Mouse (Mus musculus) midbrain, embryonic 13.5 days (tissue): ENCODE results near the gene Col6a5. TPM values are rescaled to one million over a fixed set of nuclear protein-coding genes. Genes with fewer than 3 reads are reported as not detected.

Experiments
- ATAC-seq: fragments of 200-750 bp; cut with Nextera tagmentation; 2 replicates; pipeline ENCODE4 v1.8.0; 2017; ENCODE audit warnings: mild to moderate bottlenecking, moderate TSS enrichment, moderate library complexity
- H3K27ac ChIP-seq: fragments of 300-500 bp; sonication (generic); 2 replicates; pipeline ENCODE4 v1.5.1; 2015; ENCODE audit warnings: inconsistent platforms, mild to moderate bottlenecking, moderate library complexity
- H3K27me3 ChIP-seq: fragments of 300-500 bp; sonication (generic); 2 replicates; pipeline ENCODE4 v1.6.1; 2015; ENCODE audit warnings: mild to moderate bottlenecking, inconsistent platforms
- H3K36me3 ChIP-seq: fragments of 300-500 bp; sonication (generic); 2 replicates; pipeline ENCODE4 v1.6.1; 2015; ENCODE audit warnings: mild to moderate bottlenecking, inconsistent platforms
- H3K4me1 ChIP-seq: fragments of 300-500 bp; sonication (generic); replicated peaks from 2 replicates; pipeline ENCODE4 v1.6.1; 2015; ENCODE audit warnings: inconsistent platforms
- H3K4me2 ChIP-seq: fragments of 300-500 bp; sonication (generic); replicated peaks from 2 replicates; pipeline ENCODE4 v1.6.1; 2015; ENCODE audit warnings: moderate library complexity, mild to moderate bottlenecking, inconsistent platforms
- H3K4me3 ChIP-seq: fragments of 300-500 bp; sonication (generic); replicated peaks from 2 replicates; pipeline ENCODE4 v1.5.1; 2015; ENCODE audit warnings: mild to moderate bottlenecking, inconsistent platforms
- H3K9ac ChIP-seq: fragments of 300-500 bp; sonication (generic); replicated peaks from 2 replicates; pipeline ENCODE4 v1.6.1; 2015; ENCODE audit warnings: mild to moderate bottlenecking, inconsistent platforms
- H3K9me3 ChIP-seq: fragments of 300-500 bp; sonication (generic); 2 replicates; pipeline ENCODE4 v1.6.1; 2016; ENCODE audit warnings: mild to moderate bottlenecking, inconsistent platforms
- WGBS: fragments of 180-500 bp; shearing (Covaris S2); methylation state at CpG from one replicate; pipeline ENCODE4 v1.1.7; 2015; 5-methylcytosine and 5-hydroxymethylcytosine counted together
- polyA plus RNA-seq: library from polyadenylated mRNA; unstranded; fragments of >200 nt; fragmentation: Nextera tagmentation; extraction: Ambion mirVana; gene quantifications from 2 replicates; pipeline ENCODE4 v1.2.1, GENCODE M21; 2015

The Col6a5 gene
- polyA plus RNA-seq, 1 experiment from 2014 or later, result 0.09 TPM

- Histone ChIP-seq H3K4me2 (no peak overlapping the region), H3K9ac (no peak overlapping the region), H3K9me3 (no peaks in the 10 kb centered on the region), H3K36me3 (no peaks in the 10 kb centered on the region), H3K27me3 (no peaks in the 10 kb centered on the region), H3K4me1 (no peaks in the 10 kb centered on the region), H3K27ac (no peak overlapping the region), H3K4me3 (no peak overlapping the region)
- WGBS, result 85% methylated on average over 5 of the region's 5 CpGs
- ATAC-seq, result no peak
These were observed 10.5 kb upstream of the Col6a5 start for GRCm38 (mm10) chr9:105970901-105971300.

DNA sequence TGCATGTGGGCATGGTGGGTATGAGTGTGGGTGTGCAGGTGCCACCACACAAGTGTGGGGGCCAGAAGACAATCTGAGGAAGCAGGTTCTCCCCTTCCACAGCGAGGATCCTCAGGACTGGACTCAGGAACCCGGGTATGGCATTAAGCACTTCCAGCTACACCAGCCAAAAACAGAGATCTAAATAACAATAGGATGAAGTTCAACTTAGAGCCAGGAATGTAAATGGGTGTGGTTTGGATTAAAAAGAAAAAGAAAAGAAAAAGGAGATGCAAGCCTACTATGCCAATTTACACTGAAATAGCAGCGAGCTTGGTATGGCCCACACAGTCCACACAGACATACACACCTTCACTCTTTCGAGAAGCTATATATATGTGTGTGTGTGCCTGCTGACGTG lies 7.5 kb upstream of the Col6a5 start:
- H3K36me3 ChIP-seq, result no peaks in the 10 kb centered on the region
- H3K4me1 ChIP-seq, result no peaks in the 10 kb centered on the region
- H3K9me3 ChIP-seq, result no peaks in the 10 kb centered on the region
- no peaks in the 10 kb centered on the region for H3K27me3 ChIP-seq
- H3K4me3 ChIP-seq, result no peak overlapping the region
- no peak for ATAC-seq
- no peak overlapping the region for H3K27ac ChIP-seq
- H3K4me2 ChIP-seq, result no peak overlapping the region
- H3K9ac ChIP-seq, result no peak overlapping the region
- WGBS, result 74% methylated on average over 5 of the region's 5 CpGs

DNA sequence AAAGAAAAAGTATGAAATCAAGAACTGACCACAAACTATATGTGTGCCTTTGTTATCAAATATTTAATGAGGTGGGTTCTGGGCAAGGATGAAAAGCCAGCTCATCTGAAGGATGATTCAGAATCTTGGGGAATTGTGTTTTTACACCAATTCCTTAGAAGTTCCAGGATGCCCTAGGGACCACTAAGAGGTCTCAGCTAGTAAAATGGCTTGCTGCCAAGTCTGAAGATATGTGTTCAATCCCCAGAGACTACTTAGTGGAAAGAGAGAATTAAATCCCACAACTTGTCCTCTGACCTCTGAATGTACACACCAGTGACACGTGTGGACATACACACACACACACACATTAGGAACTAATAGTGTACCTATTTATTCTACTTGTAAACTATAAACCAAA lies 1.3 kb downstream of the Col6a5 start:
- H3K4me2 ChIP-seq, result no peak overlapping the region
- no peaks in the 10 kb centered on the region for H3K27me3 ChIP-seq
- no peaks in the 10 kb centered on the region for H3K9me3 ChIP-seq
- no peak overlapping the region for H3K27ac ChIP-seq
- no peak for ATAC-seq
- H3K9ac ChIP-seq, result no peak overlapping the region
- H3K36me3 ChIP-seq, result no peaks in the 10 kb centered on the region
- no peaks in the 10 kb centered on the region; the same call in 1 of the 2 replicates for H3K4me1 ChIP-seq
- 78% methylated on average over 1 of the region's 1 CpGs for WGBS
- H3K4me3 ChIP-seq, result no peak overlapping the region

- Histone ChIP-seq H3K4me3 (no peak overlapping the region), H3K4me1 (no peaks in the 10 kb centered on the region), H3K4me2 (no peak overlapping the region), H3K27me3 (no peaks in the 10 kb centered on the region), H3K27ac (no peak overlapping the region), H3K9ac (no peak overlapping the region), H3K9me3 (no peaks in the 10 kb centered on the region), H3K36me3 (no peaks in the 10 kb centered on the region)
- peak; percentile 48; the same call in 1 of the 2 replicates for ATAC-seq
- WGBS, result 72% methylated on average over 1 of the region's 1 CpGs
These were observed 10.7 kb downstream of the Col6a5 start for GRCm38 (mm10) chr9:105949755-105950154.

DNA sequence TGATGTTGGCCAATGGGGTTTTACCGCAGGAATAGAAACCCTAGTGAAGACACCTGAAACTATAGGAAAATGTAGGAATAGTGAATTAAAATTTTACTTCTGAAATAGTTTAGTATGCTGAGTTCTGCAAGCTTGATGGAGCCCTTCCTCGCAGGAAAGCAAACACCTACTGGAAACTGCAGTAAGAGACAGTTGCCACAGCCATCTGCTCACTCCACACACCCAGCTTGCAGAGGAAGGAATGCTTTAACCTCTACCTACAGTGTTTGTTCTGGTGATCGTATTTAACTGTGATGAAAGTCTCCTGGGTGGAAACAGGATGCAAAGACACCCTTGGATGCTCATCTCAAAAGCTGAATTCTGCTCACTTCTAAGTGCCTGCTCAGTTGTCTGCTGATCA lies 12.9 kb downstream of the Col6a5 start:
- no peaks in the 10 kb centered on the region for H3K4me1 ChIP-seq
- no peak overlapping the region for H3K4me3 ChIP-seq
- H3K36me3 ChIP-seq, result no peaks in the 10 kb centered on the region
- H3K9ac ChIP-seq, result no peak overlapping the region
- 79% methylated on average over 3 of the region's 3 CpGs for WGBS
- no peak for ATAC-seq
- no peaks in the 10 kb centered on the region for H3K27me3 ChIP-seq
- H3K27ac ChIP-seq, result no peak overlapping the region
- H3K4me2 ChIP-seq, result no peak overlapping the region
- no peaks in the 10 kb centered on the region for H3K9me3 ChIP-seq

GRCm38 (mm10) chr9:105933816-105934215 lies 26.6 kb downstream of the Col6a5 start:
- no peaks in the 10 kb centered on the region for H3K36me3 ChIP-seq
- ATAC-seq, result no peak
- H3K4me1 ChIP-seq, result no peaks in the 10 kb centered on the region
- no peak overlapping the region for H3K4me3 ChIP-seq
- H3K4me2 ChIP-seq, result no peak overlapping the region
- no peaks in the 10 kb centered on the region for H3K27me3 ChIP-seq
- 80% methylated on average over 6 of the region's 6 CpGs for WGBS
- H3K9ac ChIP-seq, result no peak overlapping the region
- H3K27ac ChIP-seq, result no peak overlapping the region
- H3K9me3 ChIP-seq, result no peaks in the 10 kb centered on the region

DNA sequence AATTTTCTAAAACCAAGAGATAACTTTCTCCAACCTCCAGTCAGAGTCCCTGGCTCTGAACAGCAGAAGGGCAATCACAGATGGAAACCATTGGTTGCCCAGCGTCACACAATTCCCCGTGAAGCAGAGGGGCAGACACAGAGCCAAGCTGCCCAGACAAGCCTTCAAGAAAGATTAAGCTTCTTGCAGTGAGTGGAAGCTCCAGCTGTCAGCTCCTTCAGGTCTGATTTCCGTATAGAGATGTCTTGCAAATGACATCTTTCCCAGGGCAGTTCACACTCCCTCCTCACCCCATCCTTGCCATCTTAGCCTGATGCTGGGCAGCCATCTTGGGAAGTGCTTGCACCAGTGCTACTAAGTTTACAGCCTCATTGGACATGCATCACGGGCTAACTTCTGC lies 31.2 kb downstream of the Col6a5 start:
- Histone ChIP-seq H3K4me2 (no peak overlapping the region), H3K9ac (no peak overlapping the region), H3K4me1 (no peaks in the 10 kb centered on the region), H3K27ac (no peak overlapping the region), H3K9me3 (no peaks in the 10 kb centered on the region), H3K4me3 (no peak overlapping the region), H3K27me3 (no peaks in the 10 kb centered on the region), H3K36me3 (no peaks in the 10 kb centered on the region)
- WGBS, result 72% methylated on average over 4 of the region's 4 CpGs
- ATAC-seq, result no peak

DNA sequence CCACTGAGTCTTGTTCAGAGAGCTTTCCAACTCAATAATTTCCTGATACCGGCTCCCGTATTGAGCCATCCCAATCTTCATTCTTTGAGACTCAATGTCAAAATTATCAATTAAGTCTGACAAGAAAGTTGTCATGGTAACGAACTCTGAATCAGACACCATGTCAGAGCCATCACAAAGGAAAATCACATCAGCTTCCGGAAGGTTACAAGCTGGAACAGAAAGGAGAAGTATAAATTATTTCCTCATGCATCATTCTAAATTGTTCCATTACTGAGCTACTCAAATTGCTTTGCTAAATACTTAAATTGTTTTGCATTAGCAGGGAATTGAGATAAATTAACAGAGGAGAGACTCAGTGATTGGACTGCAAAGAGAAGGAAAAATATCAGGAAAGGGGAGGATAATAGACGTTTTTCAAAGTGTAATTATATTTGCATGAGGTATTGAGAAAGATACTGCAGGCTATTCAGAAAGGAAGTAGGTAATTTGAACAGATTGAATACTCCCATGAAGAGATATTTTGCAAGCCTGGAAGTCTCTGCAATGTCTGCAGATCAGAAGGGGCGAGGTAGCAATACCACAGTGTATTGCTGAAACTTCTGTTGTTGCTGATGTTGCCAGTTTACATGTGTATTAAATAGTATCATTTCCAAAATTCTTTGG lies 31.9 kb downstream of the Col6a5 start:
- Histone ChIP-seq H3K9me3 (no peaks in the 10 kb centered on the region), H3K4me2 (no peak overlapping the region), H3K9ac (no peak overlapping the region), H3K36me3 (no peaks in the 10 kb centered on the region), H3K27me3 (no peaks in the 10 kb centered on the region), H3K4me3 (no peak overlapping the region), H3K4me1 (no peaks in the 10 kb centered on the region), H3K27ac (no peak overlapping the region)
- WGBS, result 51% methylated on average over 6 of the region's 6 CpGs
- ATAC-seq, result no peak

DNA sequence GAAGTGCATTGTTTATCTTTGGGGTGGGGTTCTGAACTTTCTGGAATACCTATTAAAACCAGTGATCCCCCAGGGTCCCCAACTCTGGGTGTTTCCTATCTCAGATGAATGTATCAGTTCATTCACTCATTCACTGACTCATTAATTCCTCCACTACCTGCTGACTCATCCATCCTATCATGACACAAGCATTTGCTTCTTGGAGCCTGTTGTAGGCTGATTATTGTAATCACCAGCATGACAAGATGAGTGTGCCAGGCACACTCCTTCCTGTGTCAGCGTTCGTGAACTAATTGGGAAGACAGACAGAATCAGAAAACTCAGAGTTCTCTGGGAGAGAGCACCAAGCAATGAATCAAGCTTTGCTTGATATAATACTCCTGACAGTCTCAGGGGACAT lies 36.8 kb downstream of the Col6a5 start:
- no peaks in the 10 kb centered on the region for H3K9me3 ChIP-seq
- no peaks in the 10 kb centered on the region for H3K4me1 ChIP-seq
- no peak overlapping the region for H3K4me2 ChIP-seq
- no peak overlapping the region for H3K27ac ChIP-seq
- H3K9ac ChIP-seq, result no peak overlapping the region
- 86% methylated on average over 2 of the region's 2 CpGs for WGBS
- no peaks in the 10 kb centered on the region for H3K27me3 ChIP-seq
- H3K4me3 ChIP-seq, result no peak overlapping the region
- ATAC-seq, result no peak
- H3K36me3 ChIP-seq, result no peaks in the 10 kb centered on the region

- 33% methylated on average over 4 of the region's 4 CpGs for WGBS
- no peak overlapping the region for H3K27ac ChIP-seq
- ATAC-seq, result no peak
These were observed 45.3 kb downstream of the Col6a5 start for GRCm38 (mm10) chr9:105915186-105915585.

DNA sequence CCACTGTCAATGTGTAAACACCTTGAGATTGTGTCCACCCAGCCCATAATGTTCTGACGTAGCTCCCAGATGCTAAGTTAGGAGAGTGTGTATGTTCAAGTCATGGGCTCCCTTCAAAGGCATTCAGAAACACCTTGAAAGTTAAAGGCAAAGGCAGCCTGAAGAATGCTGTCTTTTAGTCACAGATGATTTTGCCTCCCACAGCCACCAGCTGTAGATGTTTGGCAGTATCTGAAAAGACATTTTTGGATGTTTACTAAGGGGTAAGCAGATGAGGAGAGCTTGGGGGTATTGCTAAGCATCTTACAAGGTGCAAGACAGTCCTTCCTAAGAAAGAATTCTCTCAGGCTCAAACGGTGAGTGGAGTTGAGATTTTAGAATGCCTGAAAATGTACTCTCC lies 50.3 kb downstream of the Col6a5 start:
- Histone ChIP-seq H3K4me3 (no peak overlapping the region), H3K4me2 (no peak overlapping the region), H3K27me3 (no peaks in the 10 kb centered on the region), H3K36me3 (no peaks in the 10 kb centered on the region), H3K9me3 (no peaks in the 10 kb centered on the region), H3K9ac (no peak overlapping the region), H3K27ac (no peak overlapping the region), H3K4me1 (no peaks in the 10 kb centered on the region)
- no peak for ATAC-seq
- WGBS, result 90% methylated on average over 2 of the region's 2 CpGs

More at GRCm38 (mm10) chr9:105915186-105915585, 45.3 kb downstream of the Col6a5 start:
- Histone ChIP-seq H3K27me3 (no peaks in the 10 kb centered on the region), H3K9ac (no peak overlapping the region), H3K36me3 (no peaks in the 10 kb centered on the region), H3K4me2 (no peak overlapping the region), H3K4me1 (no peaks in the 10 kb centered on the region), H3K9me3 (no peaks in the 10 kb centered on the region), H3K4me3 (no peak overlapping the region)

DNA sequence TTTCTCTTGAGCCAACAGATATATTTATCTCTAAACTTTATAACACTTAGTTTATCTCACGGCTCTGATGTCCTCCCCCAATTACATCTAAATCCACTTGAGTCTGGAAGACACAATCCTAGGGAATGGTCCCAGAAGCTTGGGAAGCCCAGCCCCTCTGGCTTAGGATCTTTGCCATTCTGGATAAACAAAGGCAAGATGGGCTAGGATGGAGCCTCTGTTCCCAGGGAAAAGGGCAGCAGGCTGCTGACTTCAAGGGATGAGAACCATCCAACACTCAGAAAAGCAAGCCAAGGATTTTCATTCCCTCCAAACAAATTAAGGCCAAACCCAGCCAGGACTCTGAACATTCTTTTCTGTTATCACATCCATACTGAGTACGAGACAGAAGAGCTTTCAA lies 51.1 kb downstream of the Col6a5 start:
- H3K9ac ChIP-seq, result no peak overlapping the region
- H3K9me3 ChIP-seq, result no peaks in the 10 kb centered on the region
- H3K4me2 ChIP-seq, result no peak overlapping the region
- H3K36me3 ChIP-seq, result no peaks in the 10 kb centered on the region
- no peak overlapping the region for H3K27ac ChIP-seq
- WGBS, result 89% methylated on average over 2 of the region's 2 CpGs
- ATAC-seq, result no peak
- no peaks in the 10 kb centered on the region for H3K27me3 ChIP-seq
- no peaks in the 10 kb centered on the region for H3K4me1 ChIP-seq
- no peak overlapping the region for H3K4me3 ChIP-seq

- Histone ChIP-seq H3K9me3 (no peaks in the 10 kb centered on the region), H3K9ac (no peak overlapping the region), H3K4me3 (no peak overlapping the region)
These were observed 53.0 kb downstream of the Col6a5 start for GRCm38 (mm10) chr9:105907411-105907810.

More at GRCm38 (mm10) chr9:105907411-105907810, 53.0 kb downstream of the Col6a5 start:
- ATAC-seq, result no peak
- Histone ChIP-seq H3K27ac (no peak overlapping the region), H3K4me1 (no peaks in the 10 kb centered on the region), H3K4me2 (no peak overlapping the region), H3K27me3 (no peaks in the 10 kb centered on the region), H3K36me3 (no peaks in the 10 kb centered on the region)
- 81% methylated on average over 6 of the region's 6 CpGs for WGBS
